Mouse (Mus musculus): ENCODE measurements around the gene Dchs1. TPM values are rescaled to one million over a fixed set of nuclear protein-coding genes. Genes with fewer than 3 reads are reported as not detected.

Gene Dchs1
- polyA plus RNA-seq, 1 experiment from 2014 or later: 20.3 TPM

GRCm38 (mm10) chr7:105708733-105709132 is 78.7 kb downstream of the Dchs1 start:
- no peaks in the 10 kb centered on the region for H3K27me3 ChIP-seq
- no peaks in the 10 kb centered on the region for H3K36me3 ChIP-seq
- no peak overlapping the region for H3K4me3 ChIP-seq
- H3K4me1 ChIP-seq: no peaks in the 10 kb centered on the region
- no peak overlapping the region for H3K9ac ChIP-seq (replicated peaks)
- no peaks in the 10 kb centered on the region for H3K9me3 ChIP-seq
- 94% methylated on average over 5 of the region's 5 CpGs for WGBS
- H3K27ac ChIP-seq (replicated peaks): no peak overlapping the region
- H3K4me2 ChIP-seq (replicated peaks): no peak overlapping the region
- no peak for ATAC-seq (replicated peaks)

GRCm38 (mm10) chr7:105703816-105704215 is 83.6 kb downstream of the Dchs1 start:
- no peak overlapping the region for H3K27ac ChIP-seq (replicated peaks)
- no peak overlapping the region for H3K9ac ChIP-seq (replicated peaks)
- no peaks in the 10 kb centered on the region for H3K4me1 ChIP-seq
- no peaks in the 10 kb centered on the region for H3K9me3 ChIP-seq
- H3K4me2 ChIP-seq (replicated peaks): no peak overlapping the region
- WGBS: 85% methylated on average over 4 of the region's 4 CpGs
- H3K36me3 ChIP-seq: no peaks in the 10 kb centered on the region
- no peak for ATAC-seq (replicated peaks)
- no peaks in the 10 kb centered on the region for H3K27me3 ChIP-seq
- H3K4me3 ChIP-seq: no peak overlapping the region

- no peak for ATAC-seq (replicated peaks)
- H3K36me3 ChIP-seq: no peaks in the 10 kb centered on the region
- H3K4me3 ChIP-seq: no peak overlapping the region
- H3K27ac ChIP-seq (replicated peaks): no peak overlapping the region
- WGBS: 84% methylated on average over 16 of the region's 16 CpGs
- H3K9me3 ChIP-seq: no peaks in the 10 kb centered on the region
- no peaks in the 10 kb centered on the region for H3K4me1 ChIP-seq
- H3K27me3 ChIP-seq: no peaks in the 10 kb centered on the region
- H3K9ac ChIP-seq (replicated peaks): no peak overlapping the region
- no peak overlapping the region for H3K4me2 ChIP-seq (replicated peaks)
These were observed 84.3 kb downstream of the Dchs1 start for GRCm38 (mm10) chr7:105703184-105703583.

Other genes starting within 250 kb of the Dchs1 start
- gene Smpd1, start 233.3 kb downstream of the Dchs1 start, polyA plus RNA-seq (2015; fragmentation: Nextera tagmentation; extraction: Ambion mirVana): 65.5 and 69.8 TPM in 2 replicates
- 249 and 255 TPM in 2 replicates for gene Apbb1, start 206.0 kb downstream of the Dchs1 start, polyA plus RNA-seq (2015; fragmentation: Nextera tagmentation; extraction: Ambion mirVana)
- 0.11 and 0.24 TPM in 2 replicates for gene Hpx, start 187.5 kb downstream of the Dchs1 start, polyA plus RNA-seq (2015; fragmentation: Nextera tagmentation; extraction: Ambion mirVana)
- gene Trim3, start 154.1 kb downstream of the Dchs1 start, polyA plus RNA-seq (2015; fragmentation: Nextera tagmentation; extraction: Ambion mirVana): 69.4 and 72.3 TPM in 2 replicates
- gene Timm10b, start 147.6 kb downstream of the Dchs1 start, polyA plus RNA-seq (2015; fragmentation: Nextera tagmentation; extraction: Ambion mirVana): 135 and 139 TPM in 2 replicates
- gene Arfip2, start 147.2 kb downstream of the Dchs1 start, polyA plus RNA-seq (2015; fragmentation: Nextera tagmentation; extraction: Ambion mirVana): 80.6 and 85.6 TPM in 2 replicates
- gene Gm45799, start 147.1 kb downstream of the Dchs1 start, polyA plus RNA-seq (2015; fragmentation: Nextera tagmentation; extraction: Ambion mirVana): 6.9 and 14.7 TPM in 2 replicates
- gene Dnhd1, start 136.8 kb downstream of the Dchs1 start, polyA plus RNA-seq (2015; fragmentation: Nextera tagmentation; extraction: Ambion mirVana): 0.42 and 0.86 TPM in 2 replicates
- gene Ilk, start 51.1 kb downstream of the Dchs1 start, polyA plus RNA-seq (2015; fragmentation: Nextera tagmentation; extraction: Ambion mirVana): 197 and 205 TPM in 2 replicates
- gene Rrp8, start 50.3 kb downstream of the Dchs1 start, polyA plus RNA-seq (2015; fragmentation: Nextera tagmentation; extraction: Ambion mirVana): 24.4 and 25.8 TPM in 2 replicates
- gene Taf10, start 43.3 kb downstream of the Dchs1 start, polyA plus RNA-seq (2015; fragmentation: Nextera tagmentation; extraction: Ambion mirVana): 106 and 114 TPM in 2 replicates
- gene Tpp1, start 35.4 kb downstream of the Dchs1 start, polyA plus RNA-seq (2015; fragmentation: Nextera tagmentation; extraction: Ambion mirVana): 33.9 and 35.1 TPM in 2 replicates
- 191 and 194 TPM in 2 replicates for gene Mrpl17, start 23.4 kb upstream of the Dchs1 start, polyA plus RNA-seq (2015; fragmentation: Nextera tagmentation; extraction: Ambion mirVana)
- gene Gm4070, start 166.3 kb upstream of the Dchs1 start, polyA plus RNA-seq (2015; fragmentation: Nextera tagmentation; extraction: Ambion mirVana): 0.15 and 0.24 TPM in 2 replicates

Measured in forebrain, embryonic 15.5 days (tissue).